Mouse (Mus musculus) telencephalon, adult 2 months (tissue): ENCODE results near the gene Abcc12.

ENCODE experiments used
- DNase-seq: peaks from one replicate; pipeline ENCODE4 v3.0.0-alpha.2; 2011; ENCODE audit warnings: low read depth, low spot score

Abcc12 gene

GRCm38 (mm10) chr8:86580458-86580857 is at the start of gene Abcc12:
TSS of gene Abcc12 (minus strand) at chr8:86580686.
- no peak for DNase-seq

GRCm38 (mm10) chr8:86630212-86630611 is 49.7 kb upstream of the Abcc12 start:
- DNase-seq, result no peak

- DNase-seq, result no peak
Measured at GRCm38 (mm10) chr8:86624915-86625314, 44.4 kb upstream of the Abcc12 start.

- DNase-seq, result peak; percentile 94
Measured at GRCm38 (mm10) chr8:86623911-86624731, 43.6 kb upstream of the Abcc12 start, which contains the start of gene Lonp2. TSS of gene Lonp2 (plus strand) at chr8:86624043.

- no peak for DNase-seq
Measured at GRCm38 (mm10) chr8:86623551-86623910, 43.0 kb upstream of the Abcc12 start.

- DNase-seq, result no peak
Measured at GRCm38 (mm10) chr8:86617759-86618387, 37.4 kb upstream of the Abcc12 start.

- DNase-seq, result no peak
Measured at GRCm38 (mm10) chr8:86615095-86615769, 34.7 kb upstream of the Abcc12 start.

GRCm38 (mm10) chr8:86613798-86614197 is 33.3 kb upstream of the Abcc12 start:
- no peak for DNase-seq

- DNase-seq, result no peak
Measured at GRCm38 (mm10) chr8:86604676-86605075, 24.2 kb upstream of the Abcc12 start.

- DNase-seq, result no peak
Measured at GRCm38 (mm10) chr8:86603174-86603573, 22.7 kb upstream of the Abcc12 start.

- no peak for DNase-seq
Measured at GRCm38 (mm10) chr8:86600311-86600710, 19.8 kb upstream of the Abcc12 start.

- DNase-seq, result no peak
Measured at GRCm38 (mm10) chr8:86599299-86599698, 18.8 kb upstream of the Abcc12 start.

- no peak for DNase-seq
Measured at GRCm38 (mm10) chr8:86597681-86598080, 17.2 kb upstream of the Abcc12 start.

GRCm38 (mm10) chr8:86595671-86596070 is 15.2 kb upstream of the Abcc12 start:
- DNase-seq, result no peak

GRCm38 (mm10) chr8:86594159-86594796 is 13.8 kb upstream of the Abcc12 start:
- no peak for DNase-seq

GRCm38 (mm10) chr8:86593099-86593498 is 12.6 kb upstream of the Abcc12 start:
- DNase-seq, result no peak

GRCm38 (mm10) chr8:86588338-86588737 is 7.9 kb upstream of the Abcc12 start:
- DNase-seq, result no peak

- no peak for DNase-seq
Measured at GRCm38 (mm10) chr8:86586642-86587041, 6.2 kb upstream of the Abcc12 start.

GRCm38 (mm10) chr8:86586058-86586457 is 5.6 kb upstream of the Abcc12 start:
- no peak for DNase-seq

GRCm38 (mm10) chr8:86585532-86585931 is 5.0 kb upstream of the Abcc12 start:
- DNase-seq, result peak; percentile 75

- peak; percentile 79 for DNase-seq
Measured at GRCm38 (mm10) chr8:86585118-86585517, 4.6 kb upstream of the Abcc12 start.

- no peak for DNase-seq
Measured at GRCm38 (mm10) chr8:86581921-86582331, 1.4 kb upstream of the Abcc12 start.
